Mouse (Mus musculus) megakaryocyte, embryonic 14.5 days (primary cell): ENCODE measurements around the gene Sox5.

Experiments
- FLI1 ChIP-seq: IDR thresholded peaks from 2 replicates; pipeline ENCODE4 v1.6.1; 2012; ENCODE audit warnings: low read length, inconsistent platforms, mixed read lengths
- GATA1 ChIP-seq: IDR thresholded peaks from 3 replicates; pipeline ENCODE4 v1.6.1; 2012; ENCODE audit warnings: mixed read lengths, low read length, inconsistent platforms, borderline replicate concordance

DNA sequence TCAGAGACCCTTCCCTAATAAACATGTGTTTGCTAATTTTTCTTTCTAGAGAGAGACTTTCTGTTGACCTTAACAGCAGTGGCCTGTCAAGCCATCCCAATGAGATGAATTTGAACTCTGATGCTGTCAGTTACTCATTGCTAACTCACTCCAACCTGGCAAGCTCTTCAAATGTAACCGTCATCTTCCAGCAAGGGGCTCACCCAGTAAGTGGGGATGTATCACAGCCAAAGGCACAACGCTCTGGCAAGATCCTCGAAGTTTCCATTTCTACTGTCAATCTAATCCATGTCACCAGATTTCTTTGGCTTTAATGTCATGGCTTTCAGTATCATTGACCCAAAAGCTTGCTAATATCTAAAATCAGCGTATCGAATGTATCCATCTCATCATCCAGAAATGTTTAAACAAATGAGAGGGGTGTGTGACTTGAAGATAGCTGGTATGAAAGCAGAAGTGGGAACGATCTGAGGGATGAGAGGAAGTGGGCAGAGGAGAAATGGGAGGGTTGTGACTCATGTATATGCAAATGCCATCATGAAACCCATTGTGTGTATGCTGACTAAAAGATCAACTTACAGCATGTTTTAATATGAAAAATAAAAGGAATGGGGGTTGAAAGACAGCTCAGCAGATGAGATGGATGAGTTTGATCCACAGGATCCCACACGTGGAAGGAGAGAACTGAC is 88.4 kb downstream of the Sox5 start:
- TF ChIP-seq GATA1 (no peak), FLI1 (no peak)
